11 mouse cellular contexts compared by ENCODE assay signal in genomic region chr5:74773558-74774429, GRCm38 (mm10).
"Had no signal": no experiment of that assay in that cellular context is flagged by ENCODE, and none has a peak within 500 bp of the region (broad histone marks: within the 10 kb centered on the region; RNA-seq: fewer than 3 reads in every experiment).

No protein-coding gene starts in this region.

- H3K9ac ChIP-seq: hindbrain, embryonic 15.5 days; liver, embryonic 15.5 days; midbrain, embryonic 15.5 days; neural tube, embryonic 12.5 days had no signal

- H3K27me3 ChIP-seq: hindbrain, embryonic 15.5 days; liver, embryonic 15.5 days; midbrain, embryonic 15.5 days; neural tube, embryonic 12.5 days had no signal

- H3K27ac ChIP-seq: hindbrain, embryonic 15.5 days; liver, embryonic 15.5 days; midbrain, embryonic 15.5 days; neural tube, embryonic 12.5 days had no signal

- H3K4me2 ChIP-seq: hindbrain, embryonic 15.5 days; liver, embryonic 11.5 days; liver, embryonic 15.5 days; midbrain, embryonic 15.5 days; neural tube, embryonic 12.5 days had no signal

- H3K4me3 ChIP-seq: hindbrain, embryonic 15.5 days; liver, embryonic 15.5 days; midbrain, embryonic 15.5 days; neural tube, embryonic 12.5 days had no signal

- H3K4me1 ChIP-seq: hindbrain, embryonic 15.5 days; liver, embryonic 15.5 days; midbrain, embryonic 15.5 days; neural tube, embryonic 12.5 days had no signal

- H3K9me3 ChIP-seq: hindbrain, embryonic 15.5 days; liver, embryonic 15.5 days; midbrain, embryonic 15.5 days; neural tube, embryonic 12.5 days had no signal

- ATAC-seq: intestine, embryonic 16.5 days; midbrain, embryonic 15.5 days had no signal

- DNase-seq: kidney, adult 8-10 months; lung, adult 2 months; lung, postnatal 14 days; thymus, adult 18-20 months; thymus, postnatal 14 days had no signal

- H3K36me3 ChIP-seq: hindbrain, embryonic 15.5 days; liver, embryonic 15.5 days; midbrain, embryonic 15.5 days; neural tube, embryonic 12.5 days had no signal
